ENCODE assay signal across 15 mouse cellular contexts in the genomic region with DNA sequence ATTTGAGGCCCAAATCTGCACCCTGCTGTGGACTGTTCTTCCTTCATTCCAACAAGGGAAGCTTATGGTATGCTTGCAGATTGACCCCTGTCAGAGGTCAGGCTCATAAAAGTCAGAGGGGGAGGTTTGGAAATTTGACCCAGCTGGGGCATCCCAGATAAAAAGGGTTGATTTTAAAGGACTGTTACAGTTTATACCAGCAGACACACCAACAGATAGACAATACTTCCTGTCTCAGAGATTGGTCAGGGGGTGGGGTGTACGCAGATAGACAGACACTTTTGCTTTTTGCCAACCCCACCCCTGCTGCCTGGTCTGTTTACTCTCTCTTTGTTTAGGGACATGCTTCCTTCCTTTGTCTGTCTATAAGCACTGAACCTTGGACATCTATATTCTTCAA.
DNase-seq lines count a peak whose midpoint lies in the region; ATAC-seq lines count a peak whose summit lies in the region.
"Had no signal": no experiment of that assay in that cellular context is flagged by ENCODE, and none has a peak within 500 bp of the region (broad histone marks: within the 10 kb centered on the region; RNA-seq: fewer than 3 reads in every experiment).

No protein-coding gene starts in this region.

- peaks cover 6% of the 10 kb centered on the region for H3K4me1 ChIP-seq in intestine, embryonic 16.5 days (ENCODE audit: control insufficient read depth, insufficient read depth, low read length)
- H3K4me1 ChIP-seq in intestine, embryonic 15.5 days (replicated peaks): peaks cover 14% of the 10 kb centered on the region
- H3K4me1 ChIP-seq in embryonic facial prominence, embryonic 11.5 days (ENCODE audit: control insufficient read depth, insufficient read depth, low read length): peaks cover 5% of the 10 kb centered on the region
- H3K4me1 ChIP-seq: midbrain, embryonic 15.5 days had no signal

- peak; percentile 44 for ATAC-seq in intestine, embryonic 16.5 days
- no peak for ATAC-seq in intestine, embryonic 15.5 days
- ATAC-seq in common myeloid progenitor, adult 5-6 weeks (replicated peaks; ENCODE audit: low read depth, poor library complexity, severe bottlenecking): peak; percentile 24; the same call in 1 of the 2 replicates
- no peak for ATAC-seq in embryonic facial prominence, embryonic 11.5 days (replicated peaks; ENCODE audit: insufficient number of reproducible peaks, low FRiP score, low TSS enrichment, low read depth)
- no peak for ATAC-seq in erythroid progenitor cell, adult 5-6 weeks (replicated peaks; ENCODE audit: low FRiP score, poor library complexity, severe bottlenecking)
- ATAC-seq: inflammation-experienced regulatory T-cells, adult 6 months; midbrain, embryonic 15.5 days had no signal

- H3K4me2 ChIP-seq in intestine, embryonic 16.5 days (ENCODE audit: low read depth, low read length): no peak overlapping the region
- H3K4me2 ChIP-seq in intestine, embryonic 15.5 days (replicated peaks): no peak overlapping the region
- no peak overlapping the region for H3K4me2 ChIP-seq in embryonic facial prominence, embryonic 11.5 days (ENCODE audit: low read depth, low read length)
- H3K4me2 ChIP-seq: embryonic facial prominence, embryonic 13.5 days; midbrain, embryonic 15.5 days had no signal

- DNase-seq in embryonic facial prominence, embryonic 11.5 days (ENCODE audit: low spot score): peak; percentile 33
- DNase-seq in lung, postnatal 4 days: peak; percentile 56 to 66
- no peak for DNase-seq in T-cell, adult 2 months (ENCODE audit: low spot score)
- DNase-seq: adrenal gland, postnatal 36 days; cerebellum, adult 11 months; thymus, postnatal 14 days had no signal

- H3K36me3 ChIP-seq in intestine, embryonic 16.5 days (ENCODE audit: control insufficient read depth, insufficient read depth, low read length): no peaks in the 10 kb centered on the region
- no peaks in the 10 kb centered on the region for H3K36me3 ChIP-seq in intestine, embryonic 15.5 days
- H3K36me3 ChIP-seq in embryonic facial prominence, embryonic 11.5 days (replicated peaks; ENCODE audit: control insufficient read depth, insufficient read depth, low read depth, low read length): no peaks in the 10 kb centered on the region
- H3K36me3 ChIP-seq: embryonic facial prominence, embryonic 13.5 days; midbrain, embryonic 15.5 days had no signal

- no peaks in the 10 kb centered on the region for H3K9me3 ChIP-seq in intestine, embryonic 16.5 days (ENCODE audit: control insufficient read depth, low read length)
- H3K9me3 ChIP-seq in intestine, embryonic 15.5 days: no peaks in the 10 kb centered on the region
- no peaks in the 10 kb centered on the region for H3K9me3 ChIP-seq in embryonic facial prominence, embryonic 11.5 days (replicated peaks; ENCODE audit: control insufficient read depth, low read length)
- H3K9me3 ChIP-seq: embryonic facial prominence, embryonic 13.5 days; midbrain, embryonic 15.5 days had no signal

- no peaks in the 10 kb centered on the region for H3K27me3 ChIP-seq in intestine, embryonic 16.5 days (replicated peaks; ENCODE audit: control insufficient read depth, insufficient read depth, low read length)
- H3K27me3 ChIP-seq in intestine, embryonic 15.5 days (replicated peaks): no peaks in the 10 kb centered on the region
- no peaks in the 10 kb centered on the region for H3K27me3 ChIP-seq in embryonic facial prominence, embryonic 11.5 days (ENCODE audit: control insufficient read depth, insufficient read depth, low read length)
- H3K27me3 ChIP-seq: embryonic facial prominence, embryonic 13.5 days; midbrain, embryonic 15.5 days had no signal

- no peak overlapping the region for H3K27ac ChIP-seq in intestine, embryonic 16.5 days (ENCODE audit: low read length)
- H3K27ac ChIP-seq in intestine, embryonic 15.5 days: no peak overlapping the region
- no peak overlapping the region for H3K27ac ChIP-seq in embryonic facial prominence, embryonic 11.5 days (replicated peaks; ENCODE audit: low read depth, low read length)
- H3K27ac ChIP-seq: embryonic facial prominence, embryonic 13.5 days; layer of hippocampus, adult 2 months; liver, embryonic 14.5 days; midbrain, embryonic 15.5 days had no signal

- no peak overlapping the region for H3K9ac ChIP-seq in intestine, embryonic 16.5 days (ENCODE audit: low read depth, low read length)
- H3K9ac ChIP-seq in intestine, embryonic 15.5 days: no peak overlapping the region
- no peak overlapping the region for H3K9ac ChIP-seq in embryonic facial prominence, embryonic 11.5 days (replicated peaks; ENCODE audit: low read length)
- H3K9ac ChIP-seq: embryonic facial prominence, embryonic 13.5 days; liver, embryonic 14.5 days; midbrain, embryonic 15.5 days had no signal

- WGBS in intestine, embryonic 16.5 days: 43% methylated on average over 1 of the region's 1 CpGs
- 48% methylated on average over 1 of the region's 1 CpGs for WGBS in intestine, embryonic 15.5 days
- WGBS in embryonic facial prominence, embryonic 11.5 days: 21% methylated on average over 1 of the region's 1 CpGs

- no peak overlapping the region for H3K4me3 ChIP-seq in intestine, embryonic 16.5 days (ENCODE audit: low read length)
- H3K4me3 ChIP-seq in intestine, embryonic 15.5 days (replicated peaks): no peak overlapping the region
- no peak overlapping the region for H3K4me3 ChIP-seq in embryonic facial prominence, embryonic 11.5 days (ENCODE audit: low read depth, low read length)
- H3K4me3 ChIP-seq: embryonic facial prominence, embryonic 13.5 days; layer of hippocampus, adult 2 months; midbrain, embryonic 15.5 days had no signal

Comparison
In these comparisons a context has a peak if more than half of its experiments do, and no peak if none do; other contexts are left out.
1. ATAC-seq: peak in intestine, embryonic 16.5 days (single experiment) and common myeloid progenitor, adult 5-6 weeks (single experiment); none in intestine, embryonic 15.5 days (single experiment), embryonic facial prominence, embryonic 11.5 days (single experiment) and erythroid progenitor cell, adult 5-6 weeks (single experiment).